Mouse (Mus musculus): Measurements from ENCODE around the gene Hltf.

GRCm38 (mm10) chr3:20145696-20146113 lies 88.1 kb downstream of the Hltf start:
- TF ChIP-seq CTCF (IDR thresholded peaks at IDR 0.05; ENCODE audit: low read depth) (no peak), EP300 (IDR thresholded peaks at IDR 0.05; ENCODE audit: low read depth) (no peak)
